Mouse (Mus musculus) CD4-positive naive resting alpha-beta T cell, adult 57 days (primary cell): ENCODE results near the gene Tkt. TPM values are rescaled to one million over a fixed set of nuclear protein-coding genes. Genes with fewer than 3 reads are reported as not detected.

ENCODE experiments used
- total RNA-seq: library from RNA; stranded (reverse); gene quantifications from one replicate; pipeline ENCODE4 v1.2.4, GENCODE M21; 2023

The Tkt gene
- 160 TPM for total RNA-seq

GRCm38 (mm10) chr14:30548131-30548720 is at the start of gene Tkt:
Gene Tkt, plus strand, starts transcription at chr14:30548359.

Other genes with a start within 250 kb of the Tkt start
- 63.3 TPM for gene Dcp1a, start 68.8 kb upstream of the Tkt start, total RNA-seq
- 1.2 TPM for gene Cacna1d, start 56.9 kb upstream of the Tkt start, total RNA-seq
- gene Prkcd, start 77.9 kb downstream of the Tkt start, total RNA-seq, result 120 TPM
- 11.2 TPM for gene Rft1, start 106.0 kb downstream of the Tkt start, total RNA-seq
- 10.4 TPM for gene Sfmbt1, start 166.5 kb downstream of the Tkt start, total RNA-seq